Mouse (Mus musculus) testis, postnatal 14 days (tissue): Measurements from ENCODE around the gene Ism2.

Experiments
- DNase-seq: peaks from one replicate; pipeline ENCODE4 v3.0.0; 2021; ENCODE audit warnings: low spot score

Gene Ism2

GRCm38 (mm10) chr12:87229633-87230032 lies 69.9 kb downstream of the Ism2 start:
- no peak for DNase-seq
